Mouse (Mus musculus): ENCODE data around the gene Grin3b.

Gene Grin3b

GRCm38 (mm10) chr10:80013609-80014008 is 43.1 kb downstream of the Grin3b start:
- intact Hi-C loops (cut with DNase I): no loop called here

DNA sequence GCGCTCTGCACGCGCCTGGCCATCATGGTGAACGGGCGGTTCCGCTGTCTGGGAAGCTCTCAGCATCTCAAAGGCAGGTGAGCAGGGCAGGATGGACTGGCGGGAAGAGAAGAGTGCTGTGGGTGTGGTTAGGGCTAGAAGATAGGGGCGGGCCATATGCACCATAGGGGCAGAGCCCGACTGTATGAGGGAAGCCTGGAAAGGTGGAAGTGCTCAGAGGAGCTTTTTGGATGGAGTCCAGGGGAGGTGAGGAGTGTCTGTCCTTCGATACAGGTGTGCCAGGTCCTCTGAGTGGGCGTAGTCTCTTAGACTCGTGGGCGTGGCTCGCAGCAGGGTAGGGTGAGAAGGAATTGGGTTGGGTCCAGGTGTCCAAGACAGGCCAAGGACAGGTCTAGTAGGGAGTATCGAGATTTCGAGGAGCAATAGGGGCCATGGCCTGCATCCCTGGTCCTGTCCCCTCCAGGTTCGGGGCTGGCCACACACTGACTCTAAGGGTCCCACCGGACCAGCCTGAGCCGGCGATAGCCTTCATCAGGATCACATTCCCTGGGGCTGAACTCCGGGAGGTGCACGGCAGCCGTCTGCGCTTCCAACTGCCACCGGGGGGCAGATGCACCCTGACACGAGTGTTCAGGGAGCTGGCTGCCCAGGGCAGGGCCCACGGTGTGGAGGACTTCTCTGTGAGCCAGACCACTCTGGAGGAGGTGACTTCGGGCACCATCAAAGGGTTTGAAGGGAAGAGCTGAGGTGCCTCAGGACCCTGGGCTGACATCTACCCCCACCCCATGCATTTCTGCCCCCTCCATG is 44.2 kb downstream of the Grin3b start:
- intact Hi-C loops (cut with DNase I): no loop called here

DNA sequence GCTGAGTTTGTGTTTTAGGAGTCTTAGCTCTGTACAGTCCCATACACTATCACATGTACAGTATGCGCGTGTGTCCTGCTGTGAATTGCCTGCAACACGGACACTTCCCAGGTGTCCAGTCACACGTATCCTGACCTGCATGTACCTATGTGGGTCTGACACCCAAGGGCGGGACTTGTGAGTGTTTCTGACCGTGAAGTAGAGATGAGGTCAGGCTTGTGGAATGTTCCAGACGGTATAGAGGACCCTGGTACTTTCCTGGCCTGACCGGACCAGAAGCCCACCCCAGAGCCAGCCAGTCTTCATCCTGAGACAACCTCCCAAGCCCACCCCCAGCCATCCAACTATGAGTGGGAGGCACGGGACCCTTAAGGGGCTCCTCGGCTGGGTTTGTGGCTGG is 45.1 kb downstream of the Grin3b start:
- intact Hi-C loops (cut with DNase I): no loop called here

- intact Hi-C loops (cut with DNase I): no loop called here
These were observed 46.0 kb downstream of the Grin3b start, which contains the start of gene Arhgap45 for GRCm38 (mm10) chr10:80016511-80016910. Gene Arhgap45, plus strand, starts transcription at chr10:80016653.

GRCm38 (mm10) chr10:80016931-80017330 is 46.4 kb downstream of the Grin3b start:
- intact Hi-C loops (cut with DNase I): no loop called here

GRCm38 (mm10) chr10:80017361-80017760 is 46.8 kb downstream of the Grin3b start:
- intact Hi-C loops (cut with DNase I): no loop called here

- intact Hi-C loops (cut with DNase I): no loop called here
These were observed 47.3 kb downstream of the Grin3b start for GRCm38 (mm10) chr10:80017771-80018170.

DNA sequence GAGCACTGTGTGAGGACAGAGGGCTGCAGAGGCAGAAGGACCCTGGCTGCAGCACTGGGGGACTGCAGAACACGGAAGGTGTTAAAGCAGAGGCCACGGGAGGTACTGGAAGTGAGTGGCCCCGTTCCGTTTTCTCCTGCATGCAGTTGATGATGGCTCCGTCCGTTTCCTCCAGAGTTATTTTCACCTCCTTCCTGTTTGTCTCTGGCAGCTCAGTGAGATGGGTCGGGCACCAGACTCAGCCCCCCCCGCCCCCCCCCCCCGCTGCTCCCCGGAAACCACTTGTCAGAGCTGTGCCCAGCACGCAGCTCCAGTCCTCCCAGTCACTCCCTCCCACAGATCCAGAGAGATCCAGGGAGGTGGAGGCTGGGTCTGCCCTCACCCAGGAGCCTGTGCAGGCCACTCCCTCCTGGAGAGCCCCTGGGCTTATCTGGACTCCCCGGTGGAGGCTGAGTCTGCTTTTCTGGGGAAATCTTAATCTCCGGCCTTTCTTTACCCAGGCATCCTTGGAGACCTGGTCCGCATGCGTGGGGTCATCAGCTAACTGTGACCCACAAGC is 48.3 kb downstream of the Grin3b start:
- intact Hi-C loops (cut with DNase I): no loop called here

DNA sequence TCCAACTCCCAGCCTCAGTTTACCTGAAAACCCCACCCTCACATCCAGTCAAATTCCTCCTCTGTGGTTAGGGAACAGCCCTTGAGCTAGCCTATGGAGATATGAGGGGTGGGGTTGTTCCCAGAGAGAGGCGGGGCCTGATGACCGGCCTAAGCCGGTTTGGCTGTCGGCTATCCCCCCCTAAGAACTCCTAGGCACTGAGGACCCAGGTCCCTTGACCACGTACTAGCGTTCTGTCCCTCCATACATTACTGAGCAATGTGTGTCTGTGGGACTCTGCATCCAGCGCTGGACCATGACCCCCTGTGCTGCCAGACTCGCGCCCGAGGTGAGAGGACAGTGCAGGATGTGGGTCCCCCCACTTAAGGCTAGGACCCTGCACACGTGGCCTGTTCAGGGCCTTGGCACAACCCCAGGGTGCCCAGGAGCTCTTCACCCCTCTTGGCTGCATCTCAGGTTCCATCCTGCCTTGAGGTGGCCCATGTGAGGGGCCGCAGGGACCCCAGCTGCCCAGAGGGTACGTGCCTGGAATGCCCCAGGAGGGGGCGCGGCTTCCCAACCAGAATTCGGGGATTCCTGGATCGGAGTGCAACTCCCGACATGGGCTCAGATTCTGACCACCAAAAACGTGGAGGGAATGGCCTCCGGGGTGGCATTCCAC is 49.1 kb downstream of the Grin3b start:
- intact Hi-C loops (cut with DNase I): no loop called here

DNA sequence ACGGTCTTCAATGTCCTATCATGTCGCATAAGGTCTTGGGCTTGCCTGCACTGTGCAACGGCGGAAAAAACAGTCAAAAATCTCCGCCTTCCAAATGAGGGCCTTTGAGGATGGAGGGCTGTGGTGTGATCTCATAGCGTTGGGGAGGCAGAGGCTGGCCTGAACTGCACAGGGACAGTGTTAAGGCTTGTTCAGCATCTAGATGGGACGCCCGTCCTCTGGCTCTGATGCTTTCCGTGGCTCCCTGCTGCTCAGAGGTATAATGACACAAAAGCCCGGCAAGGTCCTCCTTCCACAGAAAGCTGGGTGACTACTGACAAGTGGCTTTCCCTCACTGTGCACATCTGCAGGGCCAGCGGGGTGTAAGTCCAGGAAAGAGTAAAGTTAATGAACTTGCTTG is 49.7 kb downstream of the Grin3b start:
- intact Hi-C loops (cut with DNase I): no loop called here

DNA sequence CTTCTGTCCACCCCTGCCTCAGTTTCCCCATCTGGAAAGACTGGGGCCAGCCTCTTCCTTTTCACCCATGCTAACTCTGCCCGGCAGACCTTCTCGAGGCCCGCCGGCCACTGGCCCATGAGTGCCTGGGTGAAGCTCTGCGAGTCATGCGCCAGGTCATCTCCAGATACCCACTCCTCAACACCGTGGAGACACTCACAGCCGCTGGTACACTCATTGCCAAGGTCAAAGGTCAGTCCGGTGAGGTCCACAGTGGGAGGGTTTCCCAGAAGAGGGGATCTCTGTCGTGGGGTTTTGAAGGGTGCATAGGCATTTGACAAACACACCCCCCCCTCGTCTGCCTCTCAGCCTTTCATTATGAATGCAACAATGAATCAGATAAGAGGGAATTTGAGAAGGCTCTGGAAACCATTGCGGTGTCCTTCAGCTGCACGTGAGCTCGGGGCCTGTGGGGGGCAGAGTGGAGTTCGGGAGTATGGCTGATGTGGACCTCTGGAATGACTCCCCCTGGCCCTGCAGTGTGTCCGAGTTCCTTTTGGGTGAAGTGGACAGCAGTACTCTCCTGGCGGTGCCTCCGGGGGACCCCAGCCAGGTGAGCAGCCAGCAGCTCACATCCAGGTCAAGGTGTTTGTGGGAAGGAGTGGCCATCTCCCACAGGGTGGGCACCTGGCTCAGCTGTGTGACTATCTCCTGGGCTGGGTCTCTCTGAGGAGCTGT is 50.2 kb downstream of the Grin3b start:
- intact Hi-C loops (cut with DNase I): no loop called here

- intact Hi-C loops (cut with DNase I): no loop called here
These were observed 50.8 kb downstream of the Grin3b start for GRCm38 (mm10) chr10:80021320-80021641.

GRCm38 (mm10) chr10:80022164-80022563 is 51.6 kb downstream of the Grin3b start:
- intact Hi-C loops (cut with DNase I): no loop called here

DNA sequence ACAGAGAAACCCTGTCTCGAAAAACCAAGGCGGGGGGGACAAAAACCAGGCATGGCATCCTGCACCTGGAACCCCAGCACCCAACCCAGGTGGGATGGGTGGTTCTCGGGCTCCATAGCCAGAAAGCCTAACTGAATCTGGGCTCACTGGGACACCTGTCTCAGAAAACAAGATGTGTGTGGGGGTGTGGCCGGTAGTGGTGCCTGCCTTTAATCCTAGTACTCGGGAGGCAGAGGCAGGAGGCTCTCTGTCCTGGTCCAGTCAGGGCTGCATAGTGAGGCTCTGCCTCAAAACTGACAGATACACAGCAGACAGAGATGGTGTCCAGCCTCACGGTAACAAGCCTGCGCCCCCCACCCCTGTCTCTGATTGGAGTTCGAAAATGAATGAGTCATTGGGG is 52.3 kb downstream of the Grin3b start:
- intact Hi-C loops (cut with DNase I): no loop called here

- intact Hi-C loops (cut with DNase I): no loop called here
These were observed 53.2 kb downstream of the Grin3b start for GRCm38 (mm10) chr10:80023758-80024157.

- intact Hi-C loops (cut with DNase I): no loop called here
These were observed 53.9 kb downstream of the Grin3b start for GRCm38 (mm10) chr10:80024229-80025043.

DNA sequence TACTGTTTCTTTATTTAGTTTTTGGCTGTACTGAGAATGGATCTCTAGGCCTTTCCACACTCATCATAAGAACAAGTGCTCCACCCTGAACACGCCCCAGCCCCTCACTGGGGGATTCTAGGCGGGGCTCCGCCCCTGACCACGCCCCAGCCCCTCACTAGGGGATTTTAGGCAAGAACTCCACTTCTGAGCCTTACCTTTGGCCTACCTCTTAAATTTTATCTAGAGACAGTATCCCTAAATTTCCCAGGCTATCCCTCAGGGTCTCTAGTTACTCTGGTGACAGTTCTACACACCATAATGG is 54.5 kb downstream of the Grin3b start:
- intact Hi-C loops (cut with DNase I): no loop called here

- intact Hi-C loops (cut with DNase I): no loop called here
These were observed 54.9 kb downstream of the Grin3b start for GRCm38 (mm10) chr10:80025463-80025862.

DNA sequence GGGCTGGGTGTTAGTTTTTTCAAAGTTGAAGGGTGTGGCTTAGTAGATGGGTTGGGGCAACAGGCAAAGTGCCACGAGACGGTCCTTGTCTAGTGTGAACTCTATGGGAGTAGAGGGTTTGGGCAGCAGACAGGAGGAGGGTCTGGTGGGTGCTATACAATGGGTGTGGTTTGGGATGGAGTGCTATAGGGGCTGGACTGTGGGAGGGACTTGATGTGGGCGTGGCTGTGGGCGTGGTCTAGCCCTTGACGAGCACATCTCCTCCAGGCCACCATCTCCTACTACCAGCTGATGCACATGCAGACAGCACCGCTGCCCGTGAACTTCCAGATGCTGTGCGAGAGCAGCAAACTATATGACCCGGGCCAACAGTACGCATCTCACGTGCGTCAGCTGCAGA is 55.4 kb downstream of the Grin3b start:
- intact Hi-C loops (cut with DNase I): no loop called here

Data from adrenal gland (tissue).